Mouse (Mus musculus) liver, embryonic 18 days (tissue): ENCODE measurements around the gene Acsm1. TPM values are rescaled to one million over a fixed set of nuclear protein-coding genes. Genes with fewer than 3 reads are reported as not detected.

ENCODE experiments used
- polyA plus RNA-seq: library from polyadenylated mRNA; depleted of rRNA; stranded (reverse); fragments of >200 nt; gene quantifications from 2 replicates; pipeline ENCODE4 v1.2.3, GENCODE M21; 2012; rRNA removed

Gene Acsm1
- 87.3 and 97.2 TPM in 2 replicates for polyA plus RNA-seq

GRCm38 (mm10) chr7:119606664-119607076 lies at the start of gene Acsm1:
Gene Acsm1, plus strand, starts transcription at chr7:119607026.

GRCm38 (mm10) chr7:119689726-119690125 lies 82.9 kb downstream of the Acsm1 start, which contains the start of gene Acsm4:
Gene Acsm4, plus strand, starts transcription at chr7:119690026.

Other genes starting within 250 kb of the Acsm1 start
- 0.01 TPM in 1 of 2 replicates, not detected in the other for gene Gp2, start 147.7 kb upstream of the Acsm1 start, polyA plus RNA-seq
- 0.01 TPM in 1 of 2 replicates, not detected in the other for gene Umod, start 127.7 kb upstream of the Acsm1 start, polyA plus RNA-seq
- 0.65 and 0.96 TPM in 2 replicates for gene Acsm5, start 87.6 kb upstream of the Acsm1 start, polyA plus RNA-seq
- 0.08 and 0.17 TPM in 2 replicates for gene Pdilt, start 83.5 kb upstream of the Acsm1 start, polyA plus RNA-seq
- 0.02 TPM in 1 of 2 replicates, not detected in the other for gene Acsm2, start 52.7 kb upstream of the Acsm1 start, polyA plus RNA-seq
- not detected in 2 replicates for gene Acsm4, start 83.0 kb downstream of the Acsm1 start, polyA plus RNA-seq
- 10.8 and 11.2 TPM in 2 replicates for gene Thumpd1, start 113.8 kb downstream of the Acsm1 start, polyA plus RNA-seq
- gene Acsm3, start 153.9 kb downstream of the Acsm1 start, polyA plus RNA-seq: 28.0 and 37.2 TPM in 2 replicates
- 11.1 and 15.1 TPM in 2 replicates for gene Rexo5, start 187.0 kb downstream of the Acsm1 start, polyA plus RNA-seq
- 3.5 and 3.8 TPM in 2 replicates for gene Eri2, start 187.0 kb downstream of the Acsm1 start, polyA plus RNA-seq